21 mouse cellular contexts compared by ENCODE assay signal in the genomic region with DNA sequence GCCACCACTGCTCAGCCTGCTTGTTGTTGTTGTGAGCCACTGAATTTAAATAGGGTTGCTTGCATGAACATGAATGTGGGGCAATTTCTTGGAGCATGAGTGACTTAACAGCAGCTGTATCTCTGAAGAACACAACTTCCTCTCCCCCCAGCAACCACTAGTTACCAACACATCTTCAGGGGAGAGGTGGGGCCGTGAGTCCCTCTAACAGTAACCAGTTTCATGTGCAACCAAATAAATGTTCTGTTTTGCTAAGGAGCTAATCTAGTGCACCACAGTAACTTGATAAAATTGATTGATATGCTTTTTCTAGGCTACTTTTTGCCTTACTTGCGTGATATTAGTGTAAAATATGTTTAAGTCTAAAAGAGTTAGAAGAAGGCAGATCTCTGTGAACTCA. TPM values are rescaled to one million over a fixed set of nuclear protein-coding genes. Genes with fewer than 3 reads are reported as not detected.
"Had no signal": no experiment of that assay in that cellular context is flagged by ENCODE, and none has a peak within 500 bp of the region (broad histone marks: within the 10 kb centered on the region; RNA-seq: fewer than 3 reads in every experiment).

No protein-coding gene starts in this region.

- H3K27me3 ChIP-seq: limb, embryonic 13.5 days; liver, embryonic 15.5 days; midbrain, embryonic 13.5 days had no signal

- DNase-seq: kidney, adult 11 months; kidney, adult 9 months; kidney, postnatal 36 days; left cerebral cortex, postnatal 4 days; lung, embryonic 14.5 days; lung, postnatal 10 days; lung, postnatal 4 days; right cerebral cortex, postnatal 14 days had no signal

- H3K9me3 ChIP-seq: limb, embryonic 13.5 days; liver, embryonic 15.5 days; midbrain, embryonic 13.5 days had no signal

- ATAC-seq: midbrain, embryonic 13.5 days had no signal

- H3K4me1 ChIP-seq: limb, embryonic 13.5 days; liver, embryonic 15.5 days; midbrain, embryonic 13.5 days had no signal

- H3K27ac ChIP-seq: kidney, postnatal 0 days; limb, embryonic 13.5 days; liver, embryonic 15.5 days; midbrain, embryonic 13.5 days had no signal

- H3K4me3 ChIP-seq: limb, embryonic 13.5 days; liver, embryonic 15.5 days; midbrain, embryonic 13.5 days had no signal

RNA-seq across cellular contexts. Expression of gene Gm28051, which starts 42.0 kb away (rescaled TPM):
- total RNA-seq: layer of hippocampus, adult 18-20 months; layer of hippocampus, postnatal 10 days; left cerebral cortex, postnatal 10 days; left cerebral cortex, postnatal 4 days; liver, adult 2 months had no signal
- polyA plus RNA-seq: intestine, embryonic 14.5 days; kidney, postnatal 0 days; limb, embryonic 13.5 days; liver, adult 2 months; liver, embryonic 15.5 days; lung, embryonic 14.5 days; midbrain, embryonic 13.5 days; midbrain, postnatal 0 days; neural tube, embryonic 14.5 days; spleen, adult 2 months; stomach, embryonic 16.5 days had no signal
